Mouse (Mus musculus) hindbrain, embryonic 13.5 days (tissue): ENCODE measurements around the gene Eef1g. TPM values are rescaled to one million over a fixed set of nuclear protein-coding genes. Genes with fewer than 3 reads are reported as not detected.
A peak's percentile ranks its signal among the peaks of the same experiment; 100 is the strongest.

ENCODE experiments used
- ATAC-seq: fragments of 200-750 bp; cut with Nextera tagmentation; 2 replicates; pipeline ENCODE4 v1.8.0; 2017; ENCODE audit warnings: moderate TSS enrichment; ENCODE audit not compliant: low FRiP score
- H3K27ac ChIP-seq: fragments of 300-500 bp; sonication (generic); 2 replicates; pipeline ENCODE4 v1.5.1; 2015; ENCODE audit warnings: inconsistent platforms, mild to moderate bottlenecking, moderate library complexity
- H3K27me3 ChIP-seq: fragments of 300-500 bp; sonication (generic); 2 replicates; pipeline ENCODE4 v1.6.1; 2015; ENCODE audit warnings: mild to moderate bottlenecking, inconsistent platforms
- H3K36me3 ChIP-seq: fragments of 300-500 bp; sonication (generic); 2 replicates; pipeline ENCODE4 v1.6.1; 2015; ENCODE audit warnings: mild to moderate bottlenecking, inconsistent platforms
- H3K4me1 ChIP-seq: fragments of 300-500 bp; sonication (generic); replicated peaks from 2 replicates; pipeline ENCODE4 v1.6.1; 2015; ENCODE audit warnings: inconsistent platforms
- H3K4me2 ChIP-seq: fragments of 300-500 bp; sonication (generic); 2 replicates; pipeline ENCODE4 v1.6.1; 2015; ENCODE audit warnings: inconsistent platforms, mild to moderate bottlenecking, moderate library complexity
- H3K4me3 ChIP-seq: fragments of 300-500 bp; sonication (generic); 2 replicates; pipeline ENCODE4 v1.5.1; 2015; ENCODE audit warnings: mild to moderate bottlenecking, inconsistent platforms
- H3K9ac ChIP-seq: fragments of 300-500 bp; sonication (generic); 2 replicates; pipeline ENCODE4 v1.6.1; 2015; ENCODE audit warnings: mild to moderate bottlenecking, inconsistent platforms
- H3K9me3 ChIP-seq: fragments of 300-500 bp; sonication (generic); 2 replicates; pipeline ENCODE4 v1.6.1; 2016; ENCODE audit warnings: inconsistent platforms
- WGBS: fragments of 180-500 bp; shearing (Covaris S2); methylation state at CpG from one replicate; pipeline ENCODE4 v1.1.7; 2015; 5-methylcytosine and 5-hydroxymethylcytosine counted together
- polyA plus RNA-seq: library from polyadenylated mRNA; unstranded; fragments of >200 nt; fragmentation: Nextera tagmentation; extraction: Ambion mirVana; gene quantifications from 2 replicates; pipeline ENCODE4 v1.2.1, GENCODE M21; 2015

Gene Eef1g
- polyA plus RNA-seq, 1 experiment from 2014 or later, result 344 TPM

DNA sequence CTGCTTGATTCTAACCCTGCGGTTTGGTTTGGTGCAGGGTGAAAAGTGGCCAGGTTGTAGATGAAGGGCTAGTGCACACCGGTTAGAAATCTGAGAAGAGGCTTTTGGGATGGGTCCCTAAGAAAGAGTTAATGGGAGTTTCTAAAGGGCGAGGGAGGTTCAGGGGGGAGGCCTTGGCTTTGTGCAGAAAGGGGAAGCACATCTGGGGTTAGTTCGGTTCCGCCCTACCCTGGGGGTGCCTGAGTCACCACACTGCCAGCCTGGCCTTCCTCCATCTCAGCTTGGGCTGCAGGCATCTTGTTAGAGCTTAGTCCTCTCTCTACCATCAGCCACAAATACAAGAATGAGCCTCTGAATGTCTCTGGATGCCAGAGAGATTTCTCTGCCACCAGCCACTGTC lies 13.9 kb downstream of the Eef1g start:
- H3K36me3 ChIP-seq, result peaks cover 57% of the 10 kb centered on the region
- WGBS, result 52% methylated on average over 5 of the region's 5 CpGs
- no peaks in the 10 kb centered on the region for H3K9me3 ChIP-seq
- peaks cover 51% of the 10 kb centered on the region for H3K4me1 ChIP-seq
- ATAC-seq, result no peak
- no peak overlapping the region for H3K4me2 ChIP-seq
- H3K9ac ChIP-seq, result no peak overlapping the region
- H3K27ac ChIP-seq, result peak overlapping the region; percentile 9; the same call in 1 of the 2 replicates
- H3K4me3 ChIP-seq, result no peak overlapping the region
- H3K27me3 ChIP-seq, result no peaks in the 10 kb centered on the region

DNA sequence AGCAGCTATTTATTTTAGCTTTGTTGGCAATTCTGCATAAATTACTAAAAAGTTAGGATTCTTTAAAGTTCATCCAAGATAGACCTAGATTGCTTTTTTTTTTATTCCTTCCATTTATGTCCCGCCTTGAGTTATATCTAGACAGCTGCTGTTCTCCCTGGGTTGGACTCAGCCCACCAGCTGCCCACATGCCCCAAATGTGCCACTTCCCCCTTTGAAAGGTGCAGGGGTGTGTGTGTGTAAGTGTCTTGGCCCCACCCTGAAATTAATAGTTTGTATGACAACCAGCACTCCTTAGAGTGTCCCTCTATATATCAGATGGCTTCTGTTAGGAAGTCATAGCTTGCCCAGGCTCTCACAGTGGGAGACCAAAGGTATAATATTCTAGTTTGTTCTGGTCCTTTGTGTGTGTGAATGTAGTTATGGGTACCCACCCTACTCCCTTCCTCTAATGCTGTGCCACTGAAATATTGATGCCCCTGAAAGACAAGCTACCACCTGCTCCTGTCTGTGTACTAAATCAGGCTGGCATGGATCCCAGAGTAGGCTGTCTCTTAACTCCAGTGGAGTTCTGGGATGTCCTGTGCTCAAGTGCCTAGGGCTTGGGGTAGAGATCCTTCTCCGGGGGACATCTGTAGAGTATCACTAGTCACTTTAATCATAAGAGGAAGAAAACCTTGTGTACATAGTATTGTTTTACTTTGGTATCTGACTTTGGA lies 14.8 kb downstream of the Eef1g start:
- Histone ChIP-seq H3K9ac (no peak overlapping the region), H3K4me2 (no peak overlapping the region), H3K4me3 (no peak overlapping the region), H3K27me3 (no peaks in the 10 kb centered on the region), H3K27ac (peak overlapping the region; percentile 44), H3K4me1 (peaks cover 55% of the 10 kb centered on the region), H3K36me3 (peaks cover 52% of the 10 kb centered on the region), H3K9me3 (no peaks in the 10 kb centered on the region)
- WGBS, result 76% methylated on average over 2 of the region's 2 CpGs
- peak; percentile 26; the same call in 1 of the 2 replicates for ATAC-seq

- Histone ChIP-seq H3K4me3 (no peak overlapping the region), H3K9ac (0 out of 2 replicates have a peak overlapping the region, but pooled peaks have one; percentile 13), H3K27ac (no peak overlapping the region), H3K9me3 (no peaks in the 10 kb centered on the region), H3K27me3 (peaks cover 5% of the 10 kb centered on the region), H3K4me1 (peaks cover 55% of the 10 kb centered on the region), H3K36me3 (peaks cover 43% of the 10 kb centered on the region), H3K4me2 (no peak overlapping the region)
- ATAC-seq, result no peak
- 59% methylated on average over 5 of the region's 5 CpGs for WGBS
Observed at GRCm38 (mm10) chr19:8982303-8983149, 15.7 kb downstream of the Eef1g start.

- Histone ChIP-seq H3K4me3 (no peak overlapping the region), H3K27me3 (peaks cover 12% of the 10 kb centered on the region), H3K4me1 (peaks cover 60% of the 10 kb centered on the region), H3K4me2 (no peak overlapping the region), H3K9me3 (no peaks in the 10 kb centered on the region), H3K9ac (0 out of 2 replicates have a peak overlapping the region, but pooled peaks have one; percentile 13), H3K36me3 (peaks cover 36% of the 10 kb centered on the region), H3K27ac (no peak overlapping the region)
- no peak for ATAC-seq
- WGBS, result 46% methylated on average over 4 of the region's 4 CpGs
Observed at GRCm38 (mm10) chr19:8983150-8983650, 16.4 kb downstream of the Eef1g start.

GRCm38 (mm10) chr19:8984255-8984868 lies 17.5 kb downstream of the Eef1g start:
- Histone ChIP-seq H3K27ac (peak overlapping the region; percentile 70), H3K4me3 (no peak overlapping the region), H3K9ac (peak overlapping the region; percentile 21; the same call in 1 of the 2 replicates), H3K27me3 (peaks cover 23% of the 10 kb centered on the region), H3K4me1 (peaks cover 71% of the 10 kb centered on the region), H3K36me3 (peaks cover 25% of the 10 kb centered on the region), H3K9me3 (no peaks in the 10 kb centered on the region), H3K4me2 (peak overlapping the region; percentile 37)
- peak; percentile 74 for ATAC-seq
- 5% methylated on average over 7 of the region's 7 CpGs for WGBS

DNA sequence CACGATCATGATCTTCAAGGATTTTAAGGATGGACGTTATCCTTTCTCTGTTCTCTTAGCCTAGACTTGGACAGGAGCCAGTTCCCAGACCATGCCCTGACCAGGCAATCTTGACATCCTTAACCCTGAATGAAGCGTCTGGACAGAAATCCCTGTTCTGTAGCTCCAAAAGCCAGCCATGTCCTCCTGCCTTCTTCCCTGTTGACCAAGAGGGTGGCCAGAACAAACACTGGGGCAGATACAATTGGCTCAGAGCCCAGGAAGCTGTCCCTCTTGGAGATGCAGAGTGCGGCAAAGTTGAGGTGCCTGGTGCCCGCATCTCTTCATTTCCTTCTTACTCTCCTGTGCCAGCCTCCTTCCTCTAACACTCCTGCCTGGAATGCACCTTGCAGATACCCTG lies 19.1 kb downstream of the Eef1g start:
- Histone ChIP-seq H3K27me3 (peaks cover 39% of the 10 kb centered on the region), H3K9me3 (no peaks in the 10 kb centered on the region), H3K27ac (no peak overlapping the region), H3K9ac (no peak overlapping the region; the same call in 1 of the 2 replicates), H3K4me3 (no peak overlapping the region), H3K4me2 (no peak overlapping the region), H3K36me3 (peaks cover 10% of the 10 kb centered on the region; the same call in 1 of the 2 replicates), H3K4me1 (peaks cover 80% of the 10 kb centered on the region)
- WGBS, result 77% methylated on average over 5 of the region's 5 CpGs
- no peak for ATAC-seq

- H3K4me3 ChIP-seq, result no peak overlapping the region
- no peaks in the 10 kb centered on the region for H3K9me3 ChIP-seq
- H3K27me3 ChIP-seq, result peaks cover 52% of the 10 kb centered on the region
- no peak overlapping the region for H3K4me2 ChIP-seq
- H3K9ac ChIP-seq, result no peak overlapping the region
- WGBS, result 43% methylated on average over 2 of the region's 2 CpGs
- no peak overlapping the region for H3K27ac ChIP-seq
- H3K4me1 ChIP-seq, result peaks cover 68% of the 10 kb centered on the region
- no peak for ATAC-seq
- peaks cover 2% of the 10 kb centered on the region; the same call in 1 of the 2 replicates for H3K36me3 ChIP-seq
Observed at GRCm38 (mm10) chr19:8987816-8988215, 21.0 kb downstream of the Eef1g start.

DNA sequence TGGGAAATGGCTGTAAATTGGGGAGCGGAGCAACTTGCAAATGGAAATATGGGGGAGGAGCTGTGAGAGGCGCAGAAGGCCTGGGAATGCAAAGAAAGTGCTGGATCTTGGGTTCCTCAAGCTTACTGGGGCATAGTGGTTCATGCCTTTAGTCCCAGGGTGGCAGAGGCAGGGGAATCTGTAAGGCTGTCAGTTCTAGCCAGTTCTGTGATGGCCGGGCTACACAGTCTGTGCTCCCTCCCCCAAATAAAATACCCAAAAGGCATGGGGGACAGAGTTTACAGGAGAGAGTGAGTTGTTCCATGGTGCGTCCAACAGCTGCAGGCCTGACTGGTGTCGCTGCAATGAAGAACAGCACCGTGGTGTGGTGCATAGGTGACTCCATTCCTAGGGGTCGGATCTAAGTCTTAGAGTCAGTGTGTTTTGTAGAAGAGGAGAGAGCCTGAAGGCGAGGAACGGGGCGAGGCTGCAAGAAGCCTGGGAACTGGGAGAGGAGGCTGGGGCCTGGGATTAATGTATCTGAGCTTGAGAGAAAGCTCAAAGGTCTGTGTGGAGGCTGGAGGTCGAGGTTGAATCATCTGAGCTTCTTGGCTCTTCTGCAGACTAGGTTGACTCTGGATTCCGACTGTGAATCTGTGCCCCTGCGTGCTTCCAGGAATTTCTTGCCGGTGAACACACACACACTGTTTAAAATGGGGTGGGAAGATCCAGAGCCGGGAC lies 21.7 kb downstream of the Eef1g start:
- H3K27me3 ChIP-seq, result peaks cover 52% of the 10 kb centered on the region
- H3K27ac ChIP-seq, result no peak overlapping the region
- no peaks in the 10 kb centered on the region for H3K9me3 ChIP-seq
- H3K9ac ChIP-seq, result peak overlapping the region; percentile 66; the same call in 1 of the 2 replicates
- ATAC-seq, result no peak
- whole genome bisulfite sequencing, result 16% methylated on average over 15 of the region's 15 CpGs
- H3K4me1 ChIP-seq, result peaks cover 62% of the 10 kb centered on the region
- no peaks in the 10 kb centered on the region for H3K36me3 ChIP-seq
- peak overlapping the region; percentile 70 for H3K4me2 ChIP-seq
- H3K4me3 ChIP-seq, result peak overlapping the region; percentile 49

- H3K4me1 ChIP-seq, result peaks cover 55% of the 10 kb centered on the region
- H3K27me3 ChIP-seq, result peaks cover 52% of the 10 kb centered on the region
- no peaks in the 10 kb centered on the region for H3K36me3 ChIP-seq
Observed at GRCm38 (mm10) chr19:8989066-8989566, 22.3 kb downstream of the Eef1g start, which contains the start of gene Ahnak. Gene Ahnak (plus strand): TSS chr19:8989284.

DNA sequence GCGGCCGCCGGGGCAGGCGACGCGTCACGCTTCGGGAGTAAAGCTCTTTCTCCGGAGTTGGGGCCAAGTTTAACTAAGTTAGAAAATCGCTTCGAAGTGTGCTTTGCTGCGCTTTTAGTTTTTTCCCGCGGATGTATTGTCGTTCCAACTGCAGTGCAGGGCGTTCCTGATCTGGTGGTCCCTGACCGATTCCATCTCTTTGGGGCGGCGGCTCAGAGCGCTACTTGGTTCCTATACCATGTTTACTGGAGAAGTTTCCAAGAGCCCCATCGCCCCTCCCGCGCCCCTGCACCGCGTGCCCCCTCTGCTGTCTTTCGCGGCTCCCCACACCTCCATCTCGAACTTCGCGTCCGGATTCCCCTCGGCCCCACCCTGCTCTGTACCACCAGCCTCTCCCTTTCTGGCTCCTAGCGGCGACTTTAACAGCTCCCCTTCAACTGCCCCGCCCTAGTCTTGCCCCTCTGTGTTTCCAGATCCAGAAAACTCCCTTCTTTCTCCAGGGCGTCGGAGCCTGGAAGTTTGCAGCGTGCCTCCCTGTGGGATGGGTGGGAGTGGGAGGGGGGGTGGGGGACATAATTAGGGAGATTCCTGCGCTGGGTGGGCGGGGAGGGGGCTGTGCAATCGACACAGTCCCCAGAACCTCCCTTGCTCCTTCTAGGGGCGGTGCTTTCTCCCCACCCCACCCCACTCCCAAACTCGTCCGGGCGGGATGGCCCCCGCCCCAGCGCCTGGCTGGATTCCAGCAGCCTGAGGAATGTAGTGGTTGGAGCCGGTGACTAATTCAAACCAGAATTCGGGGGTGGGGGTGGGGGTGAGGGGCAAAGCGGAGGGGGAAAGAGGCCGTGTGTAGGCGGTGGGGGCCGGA lies 23.0 kb downstream of the Eef1g start:
- under 1% methylated on average over 53 of the region's 53 CpGs for WGBS
- Histone ChIP-seq H3K27me3 (peaks cover 52% of the 10 kb centered on the region), H3K4me2 (peak overlapping the region; percentile 70), H3K4me3 (peak overlapping the region; percentile 49), H3K27ac (peak overlapping the region; percentile 48), H3K36me3 (no peaks in the 10 kb centered on the region), H3K9ac (peak overlapping the region; percentile 66), H3K9me3 (no peaks in the 10 kb centered on the region), H3K4me1 (peaks cover 49% of the 10 kb centered on the region)
- ATAC-seq, result peak; percentile 62

More at GRCm38 (mm10) chr19:8989066-8989566, 22.3 kb downstream of the Eef1g start, which contains the start of gene Ahnak:
- peak within 1 kb of the TSS; percentile 48 for H3K27ac ChIP-seq
- H3K9me3 ChIP-seq, result no peaks in the 10 kb centered on the region
- peak; percentile 29 for ATAC-seq
- peak within 1 kb of the TSS; percentile 49 for H3K4me3 ChIP-seq
- H3K9ac ChIP-seq, result peak within 1 kb of the TSS; percentile 66
- under 1% methylated on average over 38 of the region's 42 CpGs for whole genome bisulfite sequencing
- H3K4me2 ChIP-seq, result peak within 1 kb of the TSS; percentile 70
